Mouse (Mus musculus) ES-E14 (cell line): Measurements from ENCODE around the gene Gm5617.

ENCODE experiments used
- CHD2 ChIP-seq: IDR thresholded peaks from 2 replicates; pipeline ENCODE4 v1.6.1; 2014; ENCODE audit warnings: mild to moderate bottlenecking, low read depth, low read length, inconsistent platforms
- HCFC1 ChIP-seq: IDR thresholded peaks from 2 replicates; pipeline ENCODE4 v1.6.1; 2012; ENCODE audit warnings: low read length, inconsistent platforms, borderline replicate concordance; ENCODE audit not compliant: insufficient read depth
- MAFK ChIP-seq: IDR thresholded peaks from 2 replicates; pipeline ENCODE4 v1.6.1; 2014; ENCODE audit warnings: mild to moderate bottlenecking, low read depth, low read length, inconsistent platforms; ENCODE audit not compliant: insufficient read depth
- ZC3H11A ChIP-seq: IDR thresholded peaks from 2 replicates; pipeline ENCODE4 v1.6.1; 2012; ENCODE audit warnings: low read depth, mild to moderate bottlenecking, inconsistent platforms, low read length, borderline replicate concordance
- ZNF384 ChIP-seq: IDR thresholded peaks from 2 replicates; pipeline ENCODE4 v1.6.1; 2012; ENCODE audit warnings: low read depth, low read length, inconsistent platforms

DNA sequence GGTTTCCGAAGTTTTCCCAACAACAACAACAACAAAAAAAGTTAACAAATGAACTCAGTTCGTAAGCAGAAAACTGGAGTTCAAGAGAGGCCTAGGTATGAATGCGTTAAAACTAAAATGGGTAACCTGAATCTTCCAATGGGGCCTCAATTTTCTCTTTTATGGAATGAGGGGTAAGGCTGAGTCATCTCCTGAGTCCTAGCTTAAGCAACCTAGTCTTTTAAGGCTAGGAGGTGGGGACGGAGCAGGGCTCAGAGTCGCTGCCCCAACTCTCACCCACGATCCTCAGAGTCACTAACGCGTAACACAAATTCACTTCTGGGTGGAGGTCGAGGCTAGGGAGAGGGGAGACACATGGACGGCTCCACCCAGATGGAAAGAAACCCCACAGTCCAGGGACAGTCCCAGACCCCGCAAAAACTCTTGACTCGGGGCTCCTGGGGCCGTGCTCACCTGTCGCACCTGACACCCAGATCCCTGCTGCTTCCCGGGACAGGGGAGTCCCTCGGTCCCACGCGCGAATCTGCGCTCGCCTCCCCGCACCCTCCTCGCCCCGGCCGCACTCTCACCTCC, 15.3 kb upstream of the Gm5617 start:
- TF ChIP-seq ZC3H11A, result no peak
- TF ChIP-seq HCFC1, result no peak
- TF ChIP-seq ZNF384, result no peak
- TF ChIP-seq MAFK, result no peak; the same call in 1 of the 2 replicates
- no peak for TF ChIP-seq CHD2
